Mouse (Mus musculus) neural tube, embryonic 13.5 days (tissue): ENCODE measurements around the gene Ap4m1. TPM values are rescaled to one million over a fixed set of nuclear protein-coding genes. Genes with fewer than 3 reads are reported as not detected.
"Not testable (repeated sequence)": the region's sequence is repeated elsewhere in the genome, so short reads cannot be mapped to it uniquely, and the experiment has no call there.

Experiments
- ATAC-seq: fragments of 200-750 bp; cut with Nextera tagmentation; 2 replicates; pipeline ENCODE4 v1.8.0; 2017; ENCODE audit warnings: low read depth, mild to moderate bottlenecking, moderate TSS enrichment, moderate library complexity
- H3K27ac ChIP-seq: fragments of 300-500 bp; sonication (generic); replicated peaks from 2 replicates; pipeline ENCODE4 v1.5.1; 2015; ENCODE audit warnings: moderate library complexity, mild to moderate bottlenecking, inconsistent platforms
- H3K27me3 ChIP-seq: fragments of 300-500 bp; sonication (generic); 2 replicates; pipeline ENCODE4 v1.6.1; 2015; ENCODE audit warnings: mild to moderate bottlenecking, inconsistent platforms
- H3K36me3 ChIP-seq: fragments of 300-500 bp; sonication (generic); 2 replicates; pipeline ENCODE4 v1.6.1; 2015; ENCODE audit warnings: mild to moderate bottlenecking, inconsistent platforms
- H3K4me1 ChIP-seq: fragments of 300-500 bp; sonication (generic); replicated peaks from 2 replicates; pipeline ENCODE4 v1.6.1; 2015; ENCODE audit warnings: inconsistent platforms
- H3K4me2 ChIP-seq: fragments of 300-500 bp; sonication (generic); 2 replicates; pipeline ENCODE4 v1.6.1; 2015; ENCODE audit warnings: inconsistent platforms, mild to moderate bottlenecking, moderate library complexity
- H3K4me3 ChIP-seq: fragments of 300-500 bp; sonication (generic); 2 replicates; pipeline ENCODE4 v1.5.1; 2015; ENCODE audit warnings: mild to moderate bottlenecking, inconsistent platforms
- H3K9ac ChIP-seq: fragments of 300-500 bp; sonication (generic); 2 replicates; pipeline ENCODE4 v1.6.1; 2015; ENCODE audit warnings: moderate library complexity, mild to moderate bottlenecking, inconsistent platforms
- H3K9me3 ChIP-seq: fragments of 300-500 bp; sonication (generic); 2 replicates; pipeline ENCODE4 v1.6.1; 2016; ENCODE audit warnings: inconsistent platforms
- WGBS: fragments of 180-500 bp; shearing (Covaris S2); methylation state at CpG from one replicate; pipeline ENCODE4 v1.1.7; 2015; 5-methylcytosine and 5-hydroxymethylcytosine counted together
- microRNA counts: library from miRNA; unstranded; fragments of <30 nt; microRNA quantifications from one replicate; lab custom pipeline; 2016
- microRNA-seq: library from miRNA; unstranded; fragments of <30 nt; microRNA quantifications from one replicate; pipeline ENCODE4, GENCODE M21; 2016
- polyA plus RNA-seq: library from polyadenylated mRNA; unstranded; fragments of >200 nt; fragmentation: Nextera tagmentation; extraction: Ambion mirVana; gene quantifications from 2 replicates; pipeline ENCODE4 v1.2.1, GENCODE M21; 2015

Gene Ap4m1
- polyA plus RNA-seq, 1 experiment from 2014 or later = 21.6 TPM

- 83% methylated on average over 4 of the region's 4 CpGs for WGBS
These were observed 36.1 kb downstream of the Ap4m1 start for GRCm38 (mm10) chr5:138207873-138208272.

DNA sequence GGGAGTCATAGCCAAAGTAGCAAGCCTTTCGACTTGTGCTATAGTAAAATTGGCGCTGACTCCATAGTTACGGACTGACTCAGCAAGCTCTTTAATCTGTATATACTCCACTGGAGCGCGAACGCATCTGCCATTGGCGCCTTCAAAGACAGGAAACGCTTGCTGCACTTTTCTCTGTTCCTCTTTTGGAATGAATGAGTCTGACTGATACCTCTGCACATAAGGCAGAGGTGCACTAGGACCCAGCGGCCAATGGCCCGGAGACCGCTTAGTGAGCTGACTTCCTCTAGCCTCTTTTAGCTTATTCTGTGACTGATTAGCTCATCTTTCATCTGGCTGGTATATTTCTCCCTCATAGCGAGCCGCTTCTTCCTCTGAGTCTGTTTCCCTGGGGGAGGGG is 44.8 kb downstream of the Ap4m1 start:
- not testable (repeated sequence) for H3K4me2 ChIP-seq, H3K27ac ChIP-seq, H3K4me1 ChIP-seq, H3K9ac ChIP-seq, H3K36me3 ChIP-seq, H3K27me3 ChIP-seq, ATAC-seq, H3K4me3 ChIP-seq
- WGBS = 92% methylated on average over 13 of the region's 13 CpGs
- H3K9me3 ChIP-seq = peaks cover 13% of the 10 kb centered on the region

More at GRCm38 (mm10) chr5:138207873-138208272, 36.1 kb downstream of the Ap4m1 start:
- H3K4me2 ChIP-seq = no peak overlapping the region
- H3K9ac ChIP-seq = no peak overlapping the region
- H3K4me3 ChIP-seq = no peak overlapping the region
- no peaks in the 10 kb centered on the region for H3K4me1 ChIP-seq
- H3K9me3 ChIP-seq = peaks cover 13% of the 10 kb centered on the region
- no peak for ATAC-seq
- H3K27me3 ChIP-seq = no peaks in the 10 kb centered on the region
- H3K27ac ChIP-seq = no peak overlapping the region
- H3K36me3 ChIP-seq = no peaks in the 10 kb centered on the region

GRCm38 (mm10) chr5:138219864-138220263 is 48.1 kb downstream of the Ap4m1 start:
- peaks cover 8% of the 10 kb centered on the region; the same call in 1 of the 2 replicates for H3K9me3 ChIP-seq
- no peak for ATAC-seq
- H3K27ac ChIP-seq = no peak overlapping the region
- H3K9ac ChIP-seq = no peak overlapping the region
- no peaks in the 10 kb centered on the region for H3K27me3 ChIP-seq
- H3K4me3 ChIP-seq = no peak overlapping the region
- 83% methylated on average over 2 of the region's 2 CpGs for WGBS
- H3K4me2 ChIP-seq = no peak overlapping the region
- no peaks in the 10 kb centered on the region for H3K4me1 ChIP-seq
- H3K36me3 ChIP-seq = no peaks in the 10 kb centered on the region

DNA sequence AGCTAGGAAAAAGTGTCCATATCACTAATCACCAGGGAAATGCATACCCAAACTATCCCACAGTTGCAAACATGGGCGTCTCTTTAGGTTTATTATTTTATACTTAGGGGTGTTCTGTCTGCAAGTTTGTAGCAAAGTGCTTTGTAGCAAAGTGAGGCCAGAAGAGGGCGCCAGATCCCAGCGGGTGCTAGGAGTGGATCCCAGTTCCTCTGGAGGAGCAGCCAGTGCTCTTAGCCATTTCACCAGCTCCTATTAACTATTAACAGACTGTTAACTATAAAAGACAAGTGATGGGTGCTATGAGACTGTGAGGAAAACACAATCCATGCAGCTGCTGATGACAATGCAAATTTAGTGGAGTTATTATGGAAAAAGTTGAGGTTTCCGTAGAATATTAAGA is 50.3 kb downstream of the Ap4m1 start:
- Histone ChIP-seq H3K4me2 (no peak overlapping the region), H3K27me3 (no peaks in the 10 kb centered on the region), H3K4me1 (no peaks in the 10 kb centered on the region), H3K9me3 (no peaks in the 10 kb centered on the region), H3K9ac (no peak overlapping the region), H3K27ac (no peak overlapping the region), H3K36me3 (no peaks in the 10 kb centered on the region), H3K4me3 (no peak overlapping the region)
- ATAC-seq = no peak
- WGBS = 25% methylated on average over 4 of the region's 4 CpGs

- Histone ChIP-seq H3K9ac (no peak overlapping the region), H3K27ac (no peak overlapping the region), H3K4me2 (no peak overlapping the region), H3K36me3 (no peaks in the 10 kb centered on the region), H3K9me3 (no peaks in the 10 kb centered on the region), H3K27me3 (no peaks in the 10 kb centered on the region), H3K4me1 (no peaks in the 10 kb centered on the region), H3K4me3 (no peak overlapping the region)
- ATAC-seq = no peak
- WGBS = 62% methylated on average over 3 of the region's 3 CpGs
These were observed 51.5 kb downstream of the Ap4m1 start for GRCm38 (mm10) chr5:138223287-138223686.

GRCm38 (mm10) chr5:138225700-138226099 is 53.9 kb downstream of the Ap4m1 start, which contains the start of gene Nxpe5:
Gene Nxpe5 (plus strand): TSS chr5:138225898.
- H3K4me3 ChIP-seq = no peak within 1 kb of the TSS
- no peak within 1 kb of the TSS for H3K9ac ChIP-seq
- 65% methylated on average over 2 of the region's 2 CpGs for WGBS
- no peak for ATAC-seq
- no peaks in the 10 kb centered on the region for H3K4me1 ChIP-seq
- no peak within 1 kb of the TSS for H3K4me2 ChIP-seq
- no peaks in the 10 kb centered on the region for H3K36me3 ChIP-seq
- no peak within 1 kb of the TSS for H3K27ac ChIP-seq
- no peaks in the 10 kb centered on the region for H3K27me3 ChIP-seq
- no peaks in the 10 kb centered on the region for H3K9me3 ChIP-seq

DNA sequence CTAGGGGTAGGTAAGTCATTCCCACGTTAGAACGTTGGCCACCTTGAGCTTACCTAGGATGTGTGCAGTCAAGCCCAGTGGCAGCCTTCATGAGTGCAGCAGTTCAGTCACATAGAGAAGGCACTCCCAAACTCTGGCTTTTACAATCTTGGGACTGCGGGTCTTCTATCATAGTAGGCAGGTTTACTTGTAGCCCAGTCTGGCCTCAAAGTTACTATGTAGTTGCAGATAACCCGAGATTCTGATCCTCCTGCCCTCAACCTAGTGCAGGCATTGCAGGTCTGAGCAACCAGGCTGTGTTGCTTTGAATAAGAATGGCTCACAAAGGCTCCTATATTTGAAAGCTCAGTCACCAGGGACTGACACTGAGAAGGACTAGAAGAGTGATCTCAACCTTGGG is 54.7 kb downstream of the Ap4m1 start:
- Histone ChIP-seq H3K9me3 (no peaks in the 10 kb centered on the region), H3K4me2 (no peak overlapping the region), H3K9ac (no peak overlapping the region), H3K27me3 (no peaks in the 10 kb centered on the region), H3K27ac (no peak overlapping the region), H3K4me3 (no peak overlapping the region), H3K36me3 (no peaks in the 10 kb centered on the region), H3K4me1 (no peaks in the 10 kb centered on the region)
- 71% methylated on average over 4 of the region's 4 CpGs for WGBS
- no peak for ATAC-seq

GRCm38 (mm10) chr5:138227367-138227766 is 55.6 kb downstream of the Ap4m1 start:
- 87% methylated on average over 2 of the region's 2 CpGs for WGBS
- H3K27me3 ChIP-seq = no peaks in the 10 kb centered on the region
- H3K4me2 ChIP-seq = no peak overlapping the region
- H3K4me3 ChIP-seq = no peak overlapping the region
- no peak overlapping the region for H3K9ac ChIP-seq
- H3K4me1 ChIP-seq = no peaks in the 10 kb centered on the region
- ATAC-seq = no peak
- H3K27ac ChIP-seq = no peak overlapping the region
- H3K36me3 ChIP-seq = no peaks in the 10 kb centered on the region
- H3K9me3 ChIP-seq = no peaks in the 10 kb centered on the region

DNA sequence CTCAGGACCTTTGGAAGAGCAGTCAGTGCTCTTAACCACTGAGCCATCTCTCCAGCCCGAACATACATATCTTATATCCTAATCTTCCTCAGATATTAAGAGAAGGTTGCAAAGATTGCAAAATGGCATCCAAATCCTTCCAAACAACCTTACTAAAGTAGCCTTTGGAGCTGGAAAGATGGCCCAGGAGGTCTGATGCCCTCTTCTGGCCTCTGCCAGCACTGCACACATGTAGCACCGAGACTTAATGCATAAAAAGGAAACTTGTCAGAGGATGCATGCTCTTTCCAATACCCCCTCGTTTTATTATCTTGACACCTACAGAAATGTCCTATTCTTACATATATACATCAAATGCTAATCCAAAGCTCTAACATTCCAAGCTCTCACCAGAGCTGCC is 56.2 kb downstream of the Ap4m1 start:
- no peak for ATAC-seq
- Histone ChIP-seq H3K27ac (no peak overlapping the region), H3K27me3 (no peaks in the 10 kb centered on the region), H3K9ac (no peak overlapping the region), H3K4me3 (no peak overlapping the region), H3K4me1 (no peaks in the 10 kb centered on the region), H3K4me2 (no peak overlapping the region), H3K9me3 (no peaks in the 10 kb centered on the region), H3K36me3 (no peaks in the 10 kb centered on the region)
- WGBS = 55% methylated on average over 3 of the region's 3 CpGs

GRCm38 (mm10) chr5:138229511-138229910 is 57.7 kb downstream of the Ap4m1 start:
- H3K4me2 ChIP-seq = no peak overlapping the region
- no peaks in the 10 kb centered on the region for H3K9me3 ChIP-seq
- no peak overlapping the region for H3K4me3 ChIP-seq
- no peak for ATAC-seq
- H3K9ac ChIP-seq = no peak overlapping the region
- no peaks in the 10 kb centered on the region for H3K27me3 ChIP-seq
- 93% methylated on average over 3 of the region's 3 CpGs for WGBS
- no peaks in the 10 kb centered on the region for H3K36me3 ChIP-seq
- H3K4me1 ChIP-seq = no peaks in the 10 kb centered on the region
- no peak overlapping the region for H3K27ac ChIP-seq

MicroRNAs encoded within 50 kb of the gene (microRNA counts, 519-probe panel; counts per million panel counts)
- microRNA mmu-miR-106b (lab: Ali Mortazavi, UCI) = 4,812 counts per million, percentile 82 among the panel's probes with 10 or more counts
- microRNA mmu-miR-25 (lab: Ali Mortazavi, UCI) = 5,649 counts per million, percentile 93 among the panel's probes with 10 or more counts
- microRNA mmu-miR-93 (lab: Ali Mortazavi, UCI) = 4,636 counts per million, percentile 78 among the panel's probes with 10 or more counts

Small RNA genes within 50 kb of the gene (microRNA-seq; reads per million reads assigned to microRNA genes)
- 5,138 reads per million, percentile 93 among the genes with 10 or more reads in this experiment for gene Mir106b
- 314 reads per million, percentile 70 among the genes with 10 or more reads in this experiment for gene Mir25
- gene Mir93 = 9,042 reads per million, percentile 95 among the genes with 10 or more reads in this experiment

Other genes starting within 250 kb of the Ap4m1 start
- 0.21 and 0.27 TPM in 2 replicates for gene Gjc3, start 208.9 kb upstream of the Ap4m1 start, polyA plus RNA-seq
- gene Azgp1, start 190.5 kb upstream of the Ap4m1 start, polyA plus RNA-seq = not detected in 2 replicates
- not detected in 2 replicates for gene Smok3a, start 150.7 kb upstream of the Ap4m1 start, polyA plus RNA-seq
- gene Smok3b, start 150.6 kb upstream of the Ap4m1 start, polyA plus RNA-seq = not detected in 2 replicates
- not detected in 2 replicates for gene Smok3c, start 118.8 kb upstream of the Ap4m1 start, polyA plus RNA-seq
- gene Zkscan1, start 86.9 kb upstream of the Ap4m1 start, polyA plus RNA-seq = 26.1 and 26.5 TPM in 2 replicates
- 96.3 and 98.2 TPM in 2 replicates for gene Zscan21, start 55.1 kb upstream of the Ap4m1 start, polyA plus RNA-seq
- gene Zfp113, start 16.3 kb upstream of the Ap4m1 start, polyA plus RNA-seq = 27.8 and 32.2 TPM in 2 replicates
- gene Cops6, start 10.9 kb upstream of the Ap4m1 start, polyA plus RNA-seq = 307 and 311 TPM in 2 replicates
- 96.3 and 104 TPM in 2 replicates for gene Mcm7, start 420 bp downstream of the Ap4m1 start, polyA plus RNA-seq
- gene Taf6, start 15.4 kb downstream of the Ap4m1 start, polyA plus RNA-seq = 81.7 and 85.6 TPM in 2 replicates
- 34.0 and 37.3 TPM in 2 replicates for gene Cnpy4, start 15.5 kb downstream of the Ap4m1 start, polyA plus RNA-seq
- gene Mblac1, start 22.3 kb downstream of the Ap4m1 start, polyA plus RNA-seq = 12.9 and 13.5 TPM in 2 replicates
- not detected in 2 replicates for gene Nxpe5, start 53.9 kb downstream of the Ap4m1 start, polyA plus RNA-seq
- gene Lamtor4, start 83.5 kb downstream of the Ap4m1 start, polyA plus RNA-seq = 89.7 and 94.5 TPM in 2 replicates
- gene BC037034, start 92.0 kb downstream of the Ap4m1 start, polyA plus RNA-seq = 17.3 and 18.3 TPM in 2 replicates
- gene Gal3st4, start 100.8 kb downstream of the Ap4m1 start, polyA plus RNA-seq = 3.2 TPM in 2 replicates
- 0.08 TPM in 1 of 2 replicates, not detected in the other for gene Gm43720, start 108.0 kb downstream of the Ap4m1 start, polyA plus RNA-seq
- 184 and 198 TPM in 2 replicates for gene Gpc2, start 108.0 kb downstream of the Ap4m1 start, polyA plus RNA-seq
- 3.6 and 4.4 TPM in 2 replicates for gene Stag3, start 108.2 kb downstream of the Ap4m1 start, polyA plus RNA-seq
- gene Pvrig, start 170.0 kb downstream of the Ap4m1 start, polyA plus RNA-seq = not detected in 2 replicates